Mouse (Mus musculus) E14TG2a.4 (cell line): Measurements from ENCODE around the gene Stxbp2.
"Not testable (repeated sequence)": the region's sequence is repeated elsewhere in the genome, so short reads cannot be mapped to it uniquely, and the experiment has no call there.

Source experiments
- H3K27me3 ChIP-seq: 2 replicates; pipeline ENCODE4 v1.6.1; 2014; ENCODE audit warnings: low read length, control low read depth; ENCODE audit not compliant: insufficient read depth
- H3K36me3 ChIP-seq: 2 replicates; pipeline ENCODE4 v1.6.1; 2014; ENCODE audit warnings: low read length, control low read depth; ENCODE audit not compliant: insufficient read depth
- H3K4me1 ChIP-seq: replicated peaks from 2 replicates; pipeline ENCODE4 v1.6.1; 2014; ENCODE audit warnings: low read depth, low read length, control low read depth
- H3K4me3 ChIP-seq: replicated peaks from 2 replicates; pipeline ENCODE4 v1.5.1; 2014; ENCODE audit warnings: mild to moderate bottlenecking, low read length
- H3K9me3 ChIP-seq: 2 replicates; pipeline ENCODE4 v1.6.1; 2014; ENCODE audit warnings: low read length, control low read depth
- CTCF ChIP-seq: conservative IDR thresholded peaks from 2 replicates; pipeline ENCODE4 v1.5.1; 2014; ENCODE audit warnings: low read length
- NANOG ChIP-seq: IDR thresholded peaks from 2 replicates; pipeline ENCODE4 v1.6.1; 2014; ENCODE audit warnings: borderline replicate concordance, low read length, mixed read lengths
- POU5F1 ChIP-seq: IDR thresholded peaks from 2 replicates; pipeline ENCODE4 v1.6.1; 2014; ENCODE audit warnings: low read length, borderline replicate concordance

Gene Stxbp2

DNA sequence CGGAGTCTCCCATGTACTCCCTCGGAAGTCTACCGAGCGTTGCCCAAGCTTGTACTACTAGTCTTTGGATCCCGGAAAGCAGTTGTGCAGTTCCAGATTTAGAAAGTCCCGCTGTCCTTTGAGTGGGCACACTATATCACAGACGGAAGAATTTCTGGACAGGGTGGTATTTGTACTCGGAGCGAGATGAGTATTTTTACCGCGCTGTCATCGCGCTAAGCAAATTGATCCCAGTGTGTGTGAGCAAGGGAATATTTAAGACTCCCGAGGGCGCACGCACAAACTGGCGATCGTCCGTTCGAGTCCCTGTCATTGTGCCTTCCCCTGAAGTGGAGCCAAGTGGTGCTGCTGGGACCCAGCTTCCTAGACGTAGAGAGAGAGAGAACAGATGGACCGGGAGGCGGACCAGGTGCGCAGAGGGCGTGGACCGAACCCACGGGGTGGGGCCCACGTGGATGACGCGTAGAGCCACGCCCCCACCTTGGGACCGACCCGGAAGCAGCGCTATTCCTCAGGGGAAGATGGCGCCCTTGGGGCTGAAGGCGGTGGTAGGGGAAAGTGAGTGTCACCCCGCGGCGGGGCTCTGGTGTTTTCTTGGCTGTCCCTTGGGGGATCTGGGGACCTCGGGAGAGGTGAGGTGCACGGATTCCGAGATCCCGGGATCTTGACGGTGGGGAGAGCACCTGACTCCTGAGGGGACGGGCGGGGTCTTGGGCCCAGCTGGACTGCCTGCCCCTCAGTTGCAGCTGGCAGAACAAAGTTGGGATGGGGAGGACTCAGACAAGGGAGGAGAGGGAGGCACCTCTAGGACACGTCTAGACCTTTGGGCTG is at the start of gene Stxbp2:
Gene Stxbp2, plus strand, starts transcription at position 309 of the 831 bp plus-strand sequence.
- Histone ChIP-seq H3K4me1 (peaks cover 21% of the 10 kb centered on the region), H3K4me3 (peak within 1 kb of the TSS; percentile 89), H3K27me3 (peaks cover 20% of the 10 kb centered on the region), H3K36me3 (peaks cover 35% of the 10 kb centered on the region), H3K9me3 (no peaks in the 10 kb centered on the region)
- TF ChIP-seq POU5F1: no peak
- no peak for TF ChIP-seq NANOG
- TF ChIP-seq CTCF: no peak

- peaks cover 15% of the 10 kb centered on the region for H3K36me3 ChIP-seq
These were observed 48.8 kb upstream of the Stxbp2 start for GRCm38 (mm10) chr8:3581961-3582360.

DNA sequence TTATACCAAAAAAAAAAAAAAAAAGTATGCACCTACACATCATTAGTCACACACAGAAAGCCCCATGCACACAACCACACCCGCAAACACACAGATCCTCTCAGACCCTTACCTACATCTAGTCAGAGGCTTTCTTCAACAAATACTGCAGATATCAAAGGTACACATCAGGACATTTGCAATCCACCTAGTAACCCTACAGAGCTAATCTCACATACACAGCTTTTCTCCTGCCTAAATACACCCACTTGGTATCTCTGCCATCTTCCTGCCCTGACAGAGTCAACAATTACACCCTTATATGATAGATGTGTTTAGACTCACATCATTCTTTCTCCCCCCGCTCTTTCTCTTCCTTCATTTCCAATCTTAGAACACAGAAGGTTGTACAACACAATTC is 44.3 kb upstream of the Stxbp2 start:
- Histone ChIP-seq H3K4me1 (peaks cover 10% of the 10 kb centered on the region), H3K36me3 (no peaks in the 10 kb centered on the region), H3K9me3 (no peaks in the 10 kb centered on the region), H3K27me3 (no peaks in the 10 kb centered on the region), H3K4me3 (no peak overlapping the region)
- TF ChIP-seq CTCF (no peak), NANOG (no peak), POU5F1 (no peak)

More at GRCm38 (mm10) chr8:3581961-3582360, 48.8 kb upstream of the Stxbp2 start:
- not testable (repeated sequence) for H3K27me3 ChIP-seq, H3K4me3 ChIP-seq, H3K9me3 ChIP-seq
- peaks cover 47% of the 10 kb centered on the region for H3K4me1 ChIP-seq

- Histone ChIP-seq H3K4me1 (peaks cover 15% of the 10 kb centered on the region), H3K27me3 (no peaks in the 10 kb centered on the region), H3K9me3 (no peaks in the 10 kb centered on the region), H3K36me3 (no peaks in the 10 kb centered on the region), H3K4me3 (peak within 1 kb of the TSS; percentile 92)
- no peak for TF ChIP-seq POU5F1
- no peak for TF ChIP-seq CTCF
- no peak for TF ChIP-seq NANOG
These were observed 43.8 kb upstream of the Stxbp2 start, which contains the start of gene Camsap3 for GRCm38 (mm10) chr8:3586993-3587390. Gene Camsap3 (plus strand): TSS chr8:3587293.

DNA sequence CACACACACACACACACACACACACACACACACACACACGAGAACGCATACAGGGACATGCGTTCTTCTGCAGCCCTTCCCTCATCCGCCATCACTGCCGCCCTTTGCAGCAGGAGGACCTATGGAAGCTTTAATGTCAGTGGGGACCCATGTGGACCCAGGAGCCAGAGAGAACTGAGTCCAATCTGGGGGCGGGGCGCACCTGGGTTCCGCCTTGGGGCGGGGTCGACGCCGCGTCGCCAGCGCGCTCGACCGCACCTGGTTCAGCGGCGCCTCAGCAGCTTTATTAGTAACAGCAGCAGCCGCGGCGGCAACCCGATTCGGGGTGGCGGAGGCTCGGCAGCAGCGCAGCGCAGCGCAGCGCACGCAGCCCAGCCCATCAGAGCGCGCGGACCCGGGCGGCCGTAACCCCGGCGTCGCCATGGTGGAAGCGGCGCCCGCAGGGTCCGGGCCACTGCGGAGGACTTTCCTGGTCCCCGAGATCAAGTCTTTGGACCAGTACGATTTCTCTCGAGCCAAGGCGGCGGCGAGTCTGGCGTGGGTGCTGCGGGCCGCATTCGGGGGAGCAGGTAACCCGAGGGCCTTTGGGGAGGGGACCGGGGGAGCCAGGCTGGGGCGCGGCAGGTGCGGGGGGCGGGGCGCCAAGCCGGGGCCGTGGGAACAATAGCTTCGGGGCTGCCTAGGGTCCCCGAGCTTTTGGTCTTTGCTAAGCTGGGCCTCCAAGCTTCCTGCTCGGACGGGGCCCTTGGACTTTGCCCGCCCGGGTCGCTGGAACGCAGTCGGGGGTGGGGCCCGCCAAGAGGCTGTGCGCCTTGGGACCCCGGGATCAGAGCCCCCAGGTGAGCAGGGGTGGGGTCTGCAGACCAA is 43.1 kb upstream of the Stxbp2 start:
- TF ChIP-seq NANOG: no peak
- TF ChIP-seq POU5F1: no peak
- H3K4me3 ChIP-seq: peak overlapping the region; percentile 92
- no peaks in the 10 kb centered on the region for H3K9me3 ChIP-seq
- no peaks in the 10 kb centered on the region for H3K36me3 ChIP-seq
- H3K27me3 ChIP-seq: no peaks in the 10 kb centered on the region
- peaks cover 19% of the 10 kb centered on the region for H3K4me1 ChIP-seq

DNA sequence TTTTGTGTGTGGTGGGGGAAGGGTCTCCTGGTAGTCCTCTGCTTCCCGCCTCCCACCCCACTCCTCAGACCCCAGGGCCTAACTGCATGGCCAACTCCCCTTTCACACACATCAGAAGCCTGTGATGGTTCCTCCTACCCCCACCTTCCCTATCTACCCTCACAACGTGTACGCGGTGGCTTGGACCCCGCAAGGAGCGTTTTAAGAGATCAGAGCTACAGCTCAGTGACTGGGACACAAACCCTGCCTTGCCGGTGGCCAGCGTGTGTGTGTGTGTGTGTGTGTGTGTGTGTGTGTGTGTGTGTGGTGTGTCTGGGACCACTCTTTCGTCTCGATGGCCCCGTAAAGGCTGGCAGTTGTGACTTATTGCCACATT is 42.5 kb upstream of the Stxbp2 start:
- H3K36me3 ChIP-seq: no peaks in the 10 kb centered on the region
- no peak for TF ChIP-seq CTCF
- no peak for TF ChIP-seq NANOG
- no peak for TF ChIP-seq POU5F1

DNA sequence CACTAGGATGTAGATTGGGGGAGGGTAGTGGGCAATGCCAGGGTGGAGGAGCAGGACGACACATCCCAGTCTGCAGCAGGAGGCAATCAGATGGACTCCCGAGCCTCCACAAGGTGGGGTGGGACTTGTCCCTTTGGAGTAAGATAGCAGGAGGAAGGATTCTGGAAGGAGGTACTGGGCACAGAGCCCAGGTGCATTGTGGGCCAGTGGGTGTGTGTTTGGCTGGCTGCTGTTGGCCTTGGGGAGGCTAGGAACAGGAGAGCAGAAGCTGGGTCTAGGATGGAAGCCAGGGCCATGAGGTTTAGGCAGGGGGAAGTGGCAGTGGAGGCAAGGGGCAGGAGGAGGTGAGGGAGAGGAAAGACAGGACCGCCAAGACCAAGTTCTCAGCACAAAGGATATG is 37.3 kb upstream of the Stxbp2 start:
- Histone ChIP-seq H3K36me3 (peaks cover 8% of the 10 kb centered on the region), H3K4me1 (peaks cover 59% of the 10 kb centered on the region), H3K27me3 (no peaks in the 10 kb centered on the region), H3K4me3 (no peak overlapping the region), H3K9me3 (no peaks in the 10 kb centered on the region)
- no peak for TF ChIP-seq CTCF
- TF ChIP-seq NANOG: no peak
- TF ChIP-seq POU5F1: no peak

More for the DNA sequence above, 42.5 kb upstream of the Stxbp2 start:
- Histone ChIP-seq H3K9me3 (no peaks in the 10 kb centered on the region), H3K27me3 (no peaks in the 10 kb centered on the region), H3K4me3 (peak overlapping the region; percentile 92), H3K4me1 (peaks cover 25% of the 10 kb centered on the region)

DNA sequence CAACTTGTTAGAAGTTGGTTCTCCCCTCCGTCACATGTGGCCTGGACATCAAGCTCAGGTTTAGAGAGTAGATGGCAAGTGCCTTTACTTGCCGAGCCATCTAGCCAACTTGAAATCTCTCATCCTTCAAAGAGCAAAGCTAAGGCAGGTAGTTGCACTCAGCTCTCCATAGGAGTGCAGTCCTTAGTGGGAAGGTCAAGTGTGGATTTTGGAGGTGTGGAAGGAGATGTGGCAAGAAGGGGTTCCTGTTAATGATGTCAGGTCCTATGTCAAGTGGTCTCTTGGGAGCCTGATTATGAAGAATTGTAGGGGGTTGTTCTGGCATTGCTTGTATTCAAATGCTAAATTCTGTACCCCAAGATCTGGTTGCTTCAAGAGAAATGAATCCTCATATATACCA is 36.3 kb upstream of the Stxbp2 start:
- Histone ChIP-seq H3K36me3 (peaks cover 18% of the 10 kb centered on the region), H3K9me3 (no peaks in the 10 kb centered on the region), H3K4me1 (peaks cover 66% of the 10 kb centered on the region), H3K4me3 (no peak overlapping the region), H3K27me3 (no peaks in the 10 kb centered on the region)
- TF ChIP-seq CTCF (no peak), POU5F1 (no peak), NANOG (no peak)

DNA sequence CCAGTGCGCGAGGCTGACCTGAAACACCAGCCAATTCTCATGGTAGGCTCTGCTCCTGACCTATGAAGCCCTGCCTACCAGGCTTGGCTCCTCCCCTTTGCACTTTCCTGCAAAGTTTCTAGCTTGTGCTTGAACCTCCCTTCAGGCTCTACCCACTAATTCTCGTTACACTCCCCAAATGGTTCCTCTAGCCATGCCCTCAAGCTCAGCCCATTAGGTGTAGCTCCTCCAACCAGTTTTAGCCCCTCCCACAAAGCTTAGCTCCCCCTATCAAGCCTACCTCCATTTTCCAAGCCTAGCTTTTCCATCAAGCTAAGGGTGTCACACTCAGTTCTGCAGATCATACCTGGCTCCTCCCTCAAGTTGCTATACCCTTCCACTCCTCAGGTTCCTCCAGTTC is 32.7 kb upstream of the Stxbp2 start:
- TF ChIP-seq POU5F1 (no peak), CTCF (no peak), NANOG (no peak)
- H3K36me3 ChIP-seq: peaks cover 52% of the 10 kb centered on the region

More for the DNA sequence above, 32.7 kb upstream of the Stxbp2 start:
- no peaks in the 10 kb centered on the region for H3K27me3 ChIP-seq
- H3K9me3 ChIP-seq: no peaks in the 10 kb centered on the region
- H3K4me3 ChIP-seq: peak overlapping the region; percentile 76
- H3K4me1 ChIP-seq: peaks cover 67% of the 10 kb centered on the region
